Mouse (Mus musculus) hindbrain, embryonic 14.5 days (tissue): ENCODE results near the gene Hsf5. TPM values are rescaled to one million over a fixed set of nuclear protein-coding genes. Genes with fewer than 3 reads are reported as not detected.
A peak's percentile ranks its signal among the peaks of the same experiment; 100 is the strongest.

Source experiments
- ATAC-seq: fragments of 200-750 bp; cut with Nextera tagmentation; 2 replicates; pipeline ENCODE4 v1.8.0; 2017; ENCODE audit warnings: moderate number of reproducible peaks, mild to moderate bottlenecking, moderate TSS enrichment, moderate library complexity; ENCODE audit not compliant: low FRiP score
- DNase-seq: peaks from one replicate; pipeline ENCODE4 v3.0.0-alpha.2; 2015; ENCODE audit warnings: low spot score
- H3K27ac ChIP-seq: fragments of 300-500 bp; sonication (generic); 2 replicates; pipeline ENCODE4 v1.5.1; 2014; ENCODE audit warnings: mild to moderate bottlenecking, moderate library complexity
- H3K27me3 ChIP-seq: fragments of 300-500 bp; sonication (generic); 2 replicates; pipeline ENCODE4 v1.6.1; 2014; ENCODE audit warnings: mild to moderate bottlenecking, low read length, mixed read lengths; ENCODE audit not compliant: control insufficient read depth, insufficient read depth
- H3K36me3 ChIP-seq: fragments of 300-500 bp; sonication (generic); replicated peaks from 2 replicates; pipeline ENCODE4 v1.6.1; 2014; ENCODE audit not compliant: control insufficient read depth, insufficient read depth
- H3K4me1 ChIP-seq: fragments of 300-500 bp; sonication (generic); replicated peaks from 2 replicates; pipeline ENCODE4 v1.6.1; 2014; ENCODE audit warnings: antibody characterized with exemption, low read length, mixed read lengths; ENCODE audit not compliant: control insufficient read depth, insufficient read depth
- H3K4me2 ChIP-seq: fragments of 300-500 bp; sonication (generic); replicated peaks from 2 replicates; pipeline ENCODE4 v1.6.1; 2014; ENCODE audit warnings: mild to moderate bottlenecking, moderate library complexity
- H3K4me3 ChIP-seq: fragments of 300-500 bp; sonication (generic); replicated peaks from 2 replicates; pipeline ENCODE4 v1.5.1; 2014; ENCODE audit warnings: mild to moderate bottlenecking, low read length
- H3K9ac ChIP-seq: fragments of 300-500 bp; sonication (generic); 2 replicates; pipeline ENCODE4 v1.6.1; 2014
- H3K9me3 ChIP-seq: fragments of 300-500 bp; sonication (generic); 2 replicates; pipeline ENCODE4 v1.6.1; 2016; ENCODE audit warnings: low read length; ENCODE audit not compliant: control insufficient read depth
- WGBS: fragments of 180-500 bp; shearing (Covaris S2); extraction: QIAGEN DNeasy Blood & Tissue Kit; methylation state at CpG from one replicate; pipeline ENCODE4 v1.1.7; 2014; 5-methylcytosine and 5-hydroxymethylcytosine counted together
- polyA plus RNA-seq: library from polyadenylated mRNA; unstranded; fragments of >200 nt; fragmentation: Nextera tagmentation; extraction: Ambion mirVana; gene quantifications from 2 replicates; pipeline ENCODE4 v1.2.1, GENCODE M21; 2014

Gene Hsf5
- polyA plus RNA-seq, 1 experiment from 2014 or later = 0.31 TPM

- ATAC-seq (peak; percentile 46), DNase-seq (peak; percentile 28)
- 12% methylated on average over 10 of the region's 10 CpGs for WGBS
- H3K4me3 ChIP-seq = peak overlapping the region; percentile 49
- no peaks in the 10 kb centered on the region for H3K9me3 ChIP-seq
- H3K4me1 ChIP-seq = peaks cover 9% of the 10 kb centered on the region
- H3K9ac ChIP-seq = peak overlapping the region; percentile 72
- H3K27me3 ChIP-seq = no peaks in the 10 kb centered on the region
- 0 out of 2 replicates have a peak overlapping the region, but pooled peaks have one; percentile 7 for H3K27ac ChIP-seq
- H3K4me2 ChIP-seq = peak overlapping the region; percentile 88
- H3K36me3 ChIP-seq = no peaks in the 10 kb centered on the region
These were observed 37.9 kb upstream of the Hsf5 start for GRCm38 (mm10) chr11:87578963-87579601.

- 0 out of 2 replicates have a peak overlapping the region, but pooled peaks have one; percentile 10 for H3K4me2 ChIP-seq
These were observed 37.3 kb upstream of the Hsf5 start for GRCm38 (mm10) chr11:87579713-87580112.

GRCm38 (mm10) chr11:87580543-87581085, 36.4 kb upstream of the Hsf5 start:
- no peak for ATAC-seq

More at GRCm38 (mm10) chr11:87579713-87580112, 37.3 kb upstream of the Hsf5 start:
- H3K27ac ChIP-seq = no peak overlapping the region
- 23% methylated on average over 1 of the region's 1 CpGs for WGBS
- no peak overlapping the region for H3K4me3 ChIP-seq
- ATAC-seq (no peak), DNase-seq (no peak)
- peaks cover 9% of the 10 kb centered on the region for H3K4me1 ChIP-seq
- H3K9me3 ChIP-seq = no peaks in the 10 kb centered on the region
- no peaks in the 10 kb centered on the region for H3K27me3 ChIP-seq
- H3K36me3 ChIP-seq = no peaks in the 10 kb centered on the region
- no peak overlapping the region for H3K9ac ChIP-seq

DNA sequence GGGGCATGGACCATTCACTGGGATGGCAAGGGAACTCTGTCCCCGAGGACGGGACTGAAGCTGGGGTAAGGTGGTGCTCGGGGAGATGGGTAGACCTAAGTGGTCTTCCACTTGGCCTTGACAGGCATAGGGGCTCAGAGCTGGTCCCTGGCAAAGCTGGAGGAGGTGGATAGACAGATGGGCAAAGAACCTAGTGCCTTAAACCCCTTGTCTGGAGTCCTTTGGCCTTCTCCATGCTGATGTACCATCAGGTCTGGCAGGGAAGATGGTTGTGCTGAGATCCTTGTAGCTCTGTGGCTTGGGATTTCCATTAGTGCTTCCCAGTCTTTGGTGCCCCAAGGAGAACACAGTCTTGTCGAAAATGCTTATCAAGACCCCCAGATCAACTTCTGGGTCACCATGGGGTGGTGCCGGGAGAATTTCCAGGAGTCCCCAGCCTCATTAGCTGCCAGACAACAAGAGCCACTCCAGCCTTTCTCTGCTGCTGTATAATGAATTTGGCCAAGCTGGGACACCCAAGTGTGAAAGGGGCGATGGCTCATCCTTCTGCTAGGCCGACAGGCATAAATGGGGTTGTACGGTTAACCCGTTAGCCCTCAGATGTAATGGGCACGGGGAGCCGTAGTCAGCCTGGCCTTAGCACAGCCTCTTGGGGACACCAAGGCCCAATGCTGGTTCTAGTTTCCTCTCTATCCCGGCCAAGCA, 35.7 kb upstream of the Hsf5 start:
- no peak overlapping the region for H3K9ac ChIP-seq
- H3K4me2 ChIP-seq = no peak overlapping the region
- ATAC-seq (no peak), DNase-seq (no peak)
- H3K4me3 ChIP-seq = no peak overlapping the region
- no peak overlapping the region for H3K27ac ChIP-seq
- 84% methylated on average over 12 of the region's 12 CpGs for WGBS
- no peaks in the 10 kb centered on the region for H3K36me3 ChIP-seq
- no peaks in the 10 kb centered on the region for H3K27me3 ChIP-seq
- H3K9me3 ChIP-seq = no peaks in the 10 kb centered on the region
- H3K4me1 ChIP-seq = peaks cover 9% of the 10 kb centered on the region

More at GRCm38 (mm10) chr11:87580543-87581085, 36.4 kb upstream of the Hsf5 start:
- H3K9me3 ChIP-seq = no peaks in the 10 kb centered on the region
- H3K27me3 ChIP-seq = no peaks in the 10 kb centered on the region
- no peak for DNase-seq
- WGBS = 43% methylated on average over 9 of the region's 10 CpGs
- H3K4me3 ChIP-seq = no peak overlapping the region
- H3K4me1 ChIP-seq = peaks cover 9% of the 10 kb centered on the region
- H3K27ac ChIP-seq = no peak overlapping the region
- no peak overlapping the region for H3K9ac ChIP-seq
- H3K4me2 ChIP-seq = no peak overlapping the region
- no peaks in the 10 kb centered on the region for H3K36me3 ChIP-seq

DNA sequence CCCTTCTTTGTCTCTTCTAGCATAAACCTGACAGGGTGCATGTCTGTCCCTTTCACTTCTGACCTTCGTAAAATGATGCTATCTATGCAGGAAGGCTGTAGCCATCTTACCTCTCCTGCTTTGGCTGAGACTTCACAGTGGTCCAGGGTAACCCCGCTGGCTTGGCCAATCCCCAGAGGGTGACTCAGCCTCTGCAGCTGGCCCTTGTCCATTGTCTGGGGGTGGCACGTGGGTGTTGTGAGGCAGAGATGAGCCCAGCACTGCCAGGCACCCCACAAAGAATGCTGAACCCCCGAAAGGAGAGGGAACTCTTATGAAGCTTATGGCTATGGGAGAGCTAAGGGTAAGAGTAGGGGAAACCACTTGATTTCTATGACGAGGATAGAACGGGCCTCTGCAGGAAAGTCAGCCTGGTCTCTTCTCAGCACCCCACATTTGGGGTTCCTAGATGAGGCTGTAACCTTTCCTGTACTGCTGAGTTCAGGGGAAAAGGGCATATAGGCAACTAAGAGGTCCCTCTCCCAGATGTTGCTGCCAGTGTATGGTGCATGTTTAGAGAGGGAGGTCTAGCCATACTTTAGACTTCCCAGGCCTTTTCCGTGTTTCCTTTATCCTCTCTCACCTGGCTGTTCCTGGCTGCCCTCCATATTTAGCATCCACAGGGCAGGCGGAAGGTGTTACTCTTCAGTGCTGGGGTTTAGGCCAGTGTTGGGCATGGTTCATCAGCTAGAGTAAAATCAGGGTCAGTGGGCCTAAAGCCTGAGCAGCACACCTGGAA, 34.8 kb upstream of the Hsf5 start:
- no peak for DNase-seq
- no peak overlapping the region for H3K4me2 ChIP-seq
- H3K9me3 ChIP-seq = no peaks in the 10 kb centered on the region
- no peak overlapping the region for H3K9ac ChIP-seq
- H3K4me1 ChIP-seq = peaks cover 9% of the 10 kb centered on the region
- no peak for ATAC-seq
- no peak overlapping the region for H3K4me3 ChIP-seq
- no peak overlapping the region for H3K27ac ChIP-seq
- no peaks in the 10 kb centered on the region for H3K36me3 ChIP-seq
- H3K27me3 ChIP-seq = no peaks in the 10 kb centered on the region
- WGBS = 86% methylated on average over 8 of the region's 8 CpGs

GRCm38 (mm10) chr11:87583291-87584034, 33.5 kb upstream of the Hsf5 start:
- no peaks in the 10 kb centered on the region for H3K27me3 ChIP-seq
- no peaks in the 10 kb centered on the region for H3K4me1 ChIP-seq
- H3K36me3 ChIP-seq = no peaks in the 10 kb centered on the region
- H3K9me3 ChIP-seq = no peaks in the 10 kb centered on the region
- WGBS = 81% methylated on average over 6 of the region's 6 CpGs
- H3K27ac ChIP-seq = no peak overlapping the region
- H3K4me3 ChIP-seq = no peak overlapping the region
- ATAC-seq = no peak
- DNase-seq = no peak
- H3K9ac ChIP-seq = no peak overlapping the region
- H3K4me2 ChIP-seq = no peak overlapping the region

DNA sequence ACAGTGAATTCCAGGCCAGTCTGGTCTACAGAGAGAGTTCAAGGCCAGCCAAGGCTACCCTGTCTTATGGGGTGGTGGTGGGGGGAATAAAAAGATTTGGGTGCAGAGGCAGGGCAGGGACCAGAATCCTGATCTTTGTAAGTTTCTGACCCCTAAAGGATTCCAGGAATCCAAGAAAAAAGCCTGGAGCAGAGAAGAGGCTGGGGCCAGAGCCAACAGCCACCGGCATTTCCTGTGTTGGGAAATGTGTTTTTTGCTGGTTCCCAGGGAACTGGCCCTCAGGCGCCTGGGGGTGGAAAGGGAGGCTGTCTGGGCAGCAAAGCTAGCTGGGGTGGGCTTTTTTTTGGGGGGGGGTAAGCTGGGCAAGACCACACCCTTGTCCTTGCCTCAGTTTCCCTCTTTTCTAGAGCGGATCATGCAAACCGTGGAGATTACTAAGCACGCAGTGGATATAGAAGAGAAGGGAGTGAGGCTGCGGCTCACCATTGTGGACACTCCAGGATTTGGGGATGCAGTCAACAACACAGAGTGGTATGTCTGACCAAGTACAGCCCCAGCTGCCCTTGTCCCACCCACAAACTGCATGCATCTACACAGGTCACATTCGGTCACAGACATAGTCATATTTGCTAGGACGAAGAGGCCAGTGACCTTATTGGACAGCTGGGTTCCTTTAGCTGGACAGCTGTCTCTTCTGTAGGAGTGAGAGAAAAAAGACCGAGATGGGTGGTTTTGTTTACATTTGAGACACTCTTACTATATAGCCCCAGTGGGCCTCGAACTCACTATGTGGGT, 32.1 kb upstream of the Hsf5 start:
- 88% methylated on average over 10 of the region's 10 CpGs for WGBS
- Histone ChIP-seq H3K27me3 (no peaks in the 10 kb centered on the region), H3K4me2 (no peak overlapping the region), H3K27ac (no peak overlapping the region), H3K4me1 (peaks cover 2% of the 10 kb centered on the region), H3K4me3 (no peak overlapping the region), H3K36me3 (no peaks in the 10 kb centered on the region), H3K9me3 (no peaks in the 10 kb centered on the region), H3K9ac (no peak overlapping the region)
- no peak for ATAC-seq
- DNase-seq = no peak

DNA sequence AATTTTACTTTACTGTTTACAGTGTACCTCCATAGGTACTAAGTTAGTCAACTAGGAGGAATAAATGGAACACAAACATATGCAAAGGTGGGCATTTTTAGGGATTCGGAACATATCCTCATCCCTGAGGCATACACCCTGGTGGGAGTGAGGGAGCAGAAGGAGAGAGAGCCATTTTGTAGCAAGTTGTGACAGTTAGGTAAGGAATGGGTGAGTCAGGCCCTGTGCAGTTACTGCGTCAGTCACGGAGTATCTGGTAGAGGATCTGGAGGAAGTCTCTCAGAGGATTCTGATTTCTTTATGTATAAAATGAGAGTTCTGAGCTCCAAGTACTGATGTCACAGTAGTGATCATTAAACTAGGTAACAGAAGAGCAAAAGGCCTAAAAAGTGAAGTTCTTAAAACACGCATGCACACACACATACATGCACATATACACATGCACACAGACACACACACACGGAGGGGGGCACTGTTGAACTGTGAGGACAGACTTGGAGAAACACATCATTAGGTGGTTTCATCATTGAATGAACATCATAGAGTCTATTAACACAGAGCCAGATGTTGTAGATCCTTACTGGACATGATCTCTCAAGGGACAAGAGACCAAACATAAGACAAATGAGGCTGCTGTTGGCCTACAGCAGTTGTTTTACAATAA, 29.6 kb upstream of the Hsf5 start:
- Histone ChIP-seq H3K9me3 (no peaks in the 10 kb centered on the region), H3K9ac (no peak overlapping the region), H3K27ac (no peak overlapping the region), H3K27me3 (no peaks in the 10 kb centered on the region), H3K36me3 (no peaks in the 10 kb centered on the region), H3K4me3 (no peak overlapping the region), H3K4me2 (no peak overlapping the region), H3K4me1 (peaks cover 12% of the 10 kb centered on the region)
- ATAC-seq (no peak), DNase-seq (no peak)
- WGBS = 91% methylated on average over 5 of the region's 5 CpGs
